Mouse (Mus musculus): Measurements from ENCODE around the gene Gpr85.

- no peak for TF ChIP-seq CTCF (IDR thresholded peaks at IDR 0.05; ENCODE audit: low read depth)
- no peak for TF ChIP-seq EP300 (IDR thresholded peaks at IDR 0.05; ENCODE audit: low read depth)
Observed at GRCm38 (mm10) chr6:13839345-13840054, at the start of gene Gpr85.
